Mouse (Mus musculus): Measurements from ENCODE around the gene Arid1b. TPM values are rescaled to one million over a fixed set of nuclear protein-coding genes. Genes with fewer than 3 reads are reported as not detected.

The Arid1b gene
- polyA plus RNA-seq, 1 experiment = 99.0 TPM

GRCm38 (mm10) chr17:5198252-5198651, 204.1 kb downstream of the Arid1b start:
- no peak overlapping the region for H3K27ac ChIP-seq (ENCODE audit: control insufficient read depth, insufficient read depth, low read length)
- H3K4me1 ChIP-seq (replicated peaks; ENCODE audit: control insufficient read depth, insufficient read depth, low read length) = peaks cover 25% of the 10 kb centered on the region
- 82% methylated on average over 6 of the region's 6 CpGs for WGBS
- H3K4me3 ChIP-seq (ENCODE audit: control insufficient read depth, insufficient read depth, low read length) = no peak overlapping the region
- no peaks in the 10 kb centered on the region for H3K36me3 ChIP-seq (ENCODE audit: control insufficient read depth, insufficient read depth, low read length)
- DNase-seq = no peak
- H3K27me3 ChIP-seq (ENCODE audit: control insufficient read depth, insufficient read depth, low read length) = no peaks in the 10 kb centered on the region
- TF ChIP-seq POLR2A (IDR thresholded peaks at IDR 0.05; ENCODE audit: control insufficient read depth, extremely low read depth, insufficient read depth, low read length, poor library complexity) (no peak), CTCF (IDR thresholded peaks at IDR 0.05; ENCODE audit: borderline replicate concordance, control insufficient read depth, extremely low read depth, insufficient read depth, low read length, poor library complexity) (no peak)

- Histone ChIP-seq H3K4me1 (replicated peaks; ENCODE audit: control insufficient read depth, insufficient read depth, low read length) (peaks cover 25% of the 10 kb centered on the region), H3K27me3 (ENCODE audit: control insufficient read depth, insufficient read depth, low read length) (no peaks in the 10 kb centered on the region), H3K4me3 (ENCODE audit: control insufficient read depth, insufficient read depth, low read length) (no peak overlapping the region), H3K36me3 (ENCODE audit: control insufficient read depth, insufficient read depth, low read length) (no peaks in the 10 kb centered on the region), H3K27ac (ENCODE audit: control insufficient read depth, insufficient read depth, low read length) (no peak overlapping the region)
- TF ChIP-seq CTCF (IDR thresholded peaks at IDR 0.05; ENCODE audit: borderline replicate concordance, control insufficient read depth, extremely low read depth, insufficient read depth, low read length, poor library complexity) = no peak
- TF ChIP-seq POLR2A (IDR thresholded peaks at IDR 0.05; ENCODE audit: control insufficient read depth, extremely low read depth, insufficient read depth, low read length, poor library complexity) = no peak
- 97% methylated on average over 4 of the region's 4 CpGs for WGBS
- DNase-seq = no peak
These were observed 204.7 kb downstream of the Arid1b start for GRCm38 (mm10) chr17:5198811-5199210.

GRCm38 (mm10) chr17:5200638-5201037, 206.5 kb downstream of the Arid1b start:
- H3K4me3 ChIP-seq (ENCODE audit: control insufficient read depth, insufficient read depth, low read length) = no peak overlapping the region
- peaks cover 13% of the 10 kb centered on the region for H3K4me1 ChIP-seq (replicated peaks; ENCODE audit: control insufficient read depth, insufficient read depth, low read length)
- WGBS = 96% methylated on average over 6 of the region's 6 CpGs
- TF ChIP-seq POLR2A (IDR thresholded peaks at IDR 0.05; ENCODE audit: control insufficient read depth, extremely low read depth, insufficient read depth, low read length, poor library complexity) (no peak), CTCF (IDR thresholded peaks at IDR 0.05; ENCODE audit: borderline replicate concordance, control insufficient read depth, extremely low read depth, insufficient read depth, low read length, poor library complexity) (no peak)
- no peaks in the 10 kb centered on the region for H3K27me3 ChIP-seq (ENCODE audit: control insufficient read depth, insufficient read depth, low read length)
- H3K36me3 ChIP-seq (ENCODE audit: control insufficient read depth, insufficient read depth, low read length) = no peaks in the 10 kb centered on the region
- H3K27ac ChIP-seq (ENCODE audit: control insufficient read depth, insufficient read depth, low read length) = no peak overlapping the region
- DNase-seq = no peak

- 0 out of 2 replicates have a peak, but pooled peaks cover 6% of the 10 kb centered on the region for H3K4me1 ChIP-seq (replicated peaks; ENCODE audit: control insufficient read depth, insufficient read depth, low read length)
- no peak overlapping the region for H3K4me3 ChIP-seq (ENCODE audit: control insufficient read depth, insufficient read depth, low read length)
- no peaks in the 10 kb centered on the region for H3K36me3 ChIP-seq (ENCODE audit: control insufficient read depth, insufficient read depth, low read length)
- TF ChIP-seq CTCF (IDR thresholded peaks at IDR 0.05; ENCODE audit: borderline replicate concordance, control insufficient read depth, extremely low read depth, insufficient read depth, low read length, poor library complexity) (no peak), POLR2A (IDR thresholded peaks at IDR 0.05; ENCODE audit: control insufficient read depth, extremely low read depth, insufficient read depth, low read length, poor library complexity) (no peak)
- 79% methylated on average over 6 of the region's 6 CpGs for WGBS
- H3K27me3 ChIP-seq (ENCODE audit: control insufficient read depth, insufficient read depth, low read length) = no peaks in the 10 kb centered on the region
- H3K27ac ChIP-seq (ENCODE audit: control insufficient read depth, insufficient read depth, low read length) = no peak overlapping the region
- peak; percentile 63 for DNase-seq
These were observed 207.9 kb downstream of the Arid1b start for GRCm38 (mm10) chr17:5201859-5202598.

GRCm38 (mm10) chr17:5202756-5203155, 208.6 kb downstream of the Arid1b start:
- no peak overlapping the region for H3K4me3 ChIP-seq (ENCODE audit: control insufficient read depth, insufficient read depth, low read length)
- WGBS = 94% methylated on average over 5 of the region's 5 CpGs
- no peak for DNase-seq
- no peak for TF ChIP-seq CTCF (IDR thresholded peaks at IDR 0.05; ENCODE audit: borderline replicate concordance, control insufficient read depth, extremely low read depth, insufficient read depth, low read length, poor library complexity)
- TF ChIP-seq POLR2A (IDR thresholded peaks at IDR 0.05; ENCODE audit: control insufficient read depth, extremely low read depth, insufficient read depth, low read length, poor library complexity) = no peak
- no peak overlapping the region for H3K27ac ChIP-seq (ENCODE audit: control insufficient read depth, insufficient read depth, low read length)
- H3K27me3 ChIP-seq (ENCODE audit: control insufficient read depth, insufficient read depth, low read length) = no peaks in the 10 kb centered on the region
- no peaks in the 10 kb centered on the region for H3K36me3 ChIP-seq (ENCODE audit: control insufficient read depth, insufficient read depth, low read length)
- 0 out of 2 replicates have a peak, but pooled peaks cover 4% of the 10 kb centered on the region for H3K4me1 ChIP-seq (replicated peaks; ENCODE audit: control insufficient read depth, insufficient read depth, low read length)

GRCm38 (mm10) chr17:5203346-5204102, 209.4 kb downstream of the Arid1b start:
- no peak for TF ChIP-seq CTCF (IDR thresholded peaks at IDR 0.05; ENCODE audit: borderline replicate concordance, control insufficient read depth, extremely low read depth, insufficient read depth, low read length, poor library complexity)
- no peak for TF ChIP-seq POLR2A (IDR thresholded peaks at IDR 0.05; ENCODE audit: control insufficient read depth, extremely low read depth, insufficient read depth, low read length, poor library complexity)
- H3K27me3 ChIP-seq (ENCODE audit: control insufficient read depth, insufficient read depth, low read length) = no peaks in the 10 kb centered on the region
- H3K36me3 ChIP-seq (ENCODE audit: control insufficient read depth, insufficient read depth, low read length) = no peaks in the 10 kb centered on the region
- no peak overlapping the region for H3K27ac ChIP-seq (ENCODE audit: control insufficient read depth, insufficient read depth, low read length)
- DNase-seq = no peak
- WGBS = 91% methylated on average over 10 of the region's 10 CpGs
- no peak overlapping the region for H3K4me3 ChIP-seq (ENCODE audit: control insufficient read depth, insufficient read depth, low read length)
- H3K4me1 ChIP-seq (replicated peaks; ENCODE audit: control insufficient read depth, insufficient read depth, low read length) = no peaks in the 10 kb centered on the region
